Mouse (Mus musculus) liver, adult (tissue): ENCODE data around the gene Snapc4.

Experiments used
- GATA4 ChIP-seq: IDR thresholded peaks from 2 replicates; pipeline ENCODE4 v1.6.1; 2014; ENCODE audit warnings: mild to moderate bottlenecking, low read length; ENCODE audit not compliant: insufficient replicate concordance

The Snapc4 gene

DNA sequence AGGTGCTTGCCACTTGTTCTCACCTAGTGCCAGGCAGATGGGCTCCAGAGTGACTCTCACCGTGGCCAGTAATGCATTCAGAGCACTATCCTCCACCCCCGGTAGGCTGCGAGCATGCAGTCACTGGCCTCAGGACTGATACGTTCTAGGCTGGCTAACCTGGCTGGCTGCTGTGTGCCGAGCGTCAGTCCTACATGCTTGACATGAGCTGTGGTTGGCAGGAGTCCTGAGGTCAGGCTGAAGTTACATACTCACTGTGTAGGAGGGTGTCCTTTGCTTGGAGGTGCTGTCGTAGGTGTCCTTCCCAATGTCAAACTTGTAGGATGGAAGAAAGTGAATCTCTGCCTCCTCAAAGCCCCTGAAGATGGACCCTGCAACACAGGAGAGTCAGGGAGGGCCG is 18.5 kb upstream of the Snapc4 start:
- no peak for TF ChIP-seq GATA4

DNA sequence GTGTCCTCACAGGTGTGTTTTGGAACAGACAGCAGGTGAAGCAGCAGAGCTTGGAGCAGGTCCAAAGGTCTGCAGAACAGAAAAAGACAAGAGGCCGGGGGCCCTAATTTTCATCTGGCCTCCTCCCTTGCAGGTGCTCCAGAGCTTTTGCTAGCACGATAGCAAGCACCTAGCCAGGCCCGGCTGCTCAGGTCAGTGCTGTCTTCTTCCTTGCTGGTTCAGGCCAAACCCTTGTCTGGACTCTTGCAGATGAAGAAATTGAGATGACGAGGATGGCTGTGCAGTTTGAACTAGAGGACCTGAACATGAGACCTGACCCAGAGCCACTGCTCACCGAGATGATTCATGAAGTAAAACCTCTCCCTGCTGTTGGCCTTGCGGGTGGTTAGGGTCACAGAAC is 11.2 kb upstream of the Snapc4 start:
- TF ChIP-seq GATA4, result no peak

DNA sequence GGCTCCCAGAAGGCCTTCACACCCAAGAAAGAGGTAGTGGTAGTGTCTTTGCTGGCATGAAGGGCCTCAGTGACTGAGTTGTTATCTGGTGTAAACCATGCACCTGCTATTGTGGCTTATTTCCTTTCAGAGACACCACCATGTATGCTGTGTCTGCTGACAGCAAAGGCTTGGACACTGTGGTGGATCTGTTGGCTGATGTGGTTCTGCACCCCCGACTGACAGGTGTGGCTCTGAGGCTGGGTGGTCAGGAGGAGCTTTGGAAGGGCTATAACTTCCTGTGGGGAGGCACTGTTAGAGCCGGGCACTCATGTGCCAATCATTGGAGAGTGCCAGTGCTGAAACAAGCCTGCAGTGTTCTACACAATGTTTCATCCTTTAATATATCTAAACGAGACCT is 10.5 kb upstream of the Snapc4 start:
- no peak for TF ChIP-seq GATA4

DNA sequence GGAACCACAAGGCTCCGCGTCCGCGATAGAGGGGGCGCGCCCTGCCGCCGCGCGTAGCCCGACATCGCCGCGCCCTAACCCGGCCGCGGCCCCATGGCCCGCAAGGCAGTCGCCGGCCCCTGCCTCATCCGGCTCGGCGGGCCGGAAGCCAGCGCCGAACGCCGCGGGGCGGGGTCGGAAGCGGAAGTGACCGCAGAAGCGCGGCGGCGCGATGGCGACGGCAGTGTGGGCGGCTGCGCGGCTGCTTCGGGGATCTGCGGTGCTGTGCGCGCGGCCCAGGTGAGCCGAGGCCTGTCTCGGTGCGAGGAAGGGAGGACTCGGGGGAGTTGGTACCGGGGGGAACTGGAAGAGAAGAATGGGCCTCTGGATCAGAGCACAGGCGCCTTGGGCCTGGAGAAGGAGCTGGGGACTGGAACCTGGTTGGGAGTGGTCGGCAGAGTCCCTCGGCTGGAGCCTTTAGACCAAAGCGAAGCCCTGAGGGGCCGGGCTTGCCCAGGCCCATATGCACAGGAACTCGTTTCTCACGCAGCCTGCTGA is 8.8 kb upstream of the Snapc4 start, which contains the start of the genes Entr1 and Pmpca:
Gene Entr1, minus strand, starts transcription at position 163 of the 537 bp plus-strand sequence.
Gene Pmpca, plus strand, starts transcription at position 186 of the 537 bp plus-strand sequence.
- peak; percentile 17; the same call in 1 of the 2 replicates for TF ChIP-seq GATA4

GRCm38 (mm10) chr2:26388682-26389153 is 8.3 kb upstream of the Snapc4 start:
- no peak for TF ChIP-seq GATA4

DNA sequence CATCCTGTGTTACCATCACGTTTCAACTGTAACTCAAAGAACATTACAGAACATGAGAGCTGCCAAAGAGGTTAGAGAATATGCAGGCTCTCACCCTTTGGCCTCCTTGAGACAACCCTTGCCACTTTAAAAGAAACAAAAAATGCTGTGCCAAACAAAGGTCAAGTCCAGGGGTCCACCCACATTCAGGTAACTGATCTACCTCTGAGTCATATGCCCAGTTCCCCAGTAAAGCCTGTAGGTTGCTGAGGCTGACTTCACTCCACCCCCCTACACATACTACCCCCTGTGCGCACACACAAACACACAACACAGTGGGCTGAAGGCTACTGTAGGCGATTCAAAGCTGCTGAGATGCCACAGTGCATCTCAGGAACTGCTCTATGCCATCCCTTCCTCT is 7.3 kb upstream of the Snapc4 start:
- no peak for TF ChIP-seq GATA4

DNA sequence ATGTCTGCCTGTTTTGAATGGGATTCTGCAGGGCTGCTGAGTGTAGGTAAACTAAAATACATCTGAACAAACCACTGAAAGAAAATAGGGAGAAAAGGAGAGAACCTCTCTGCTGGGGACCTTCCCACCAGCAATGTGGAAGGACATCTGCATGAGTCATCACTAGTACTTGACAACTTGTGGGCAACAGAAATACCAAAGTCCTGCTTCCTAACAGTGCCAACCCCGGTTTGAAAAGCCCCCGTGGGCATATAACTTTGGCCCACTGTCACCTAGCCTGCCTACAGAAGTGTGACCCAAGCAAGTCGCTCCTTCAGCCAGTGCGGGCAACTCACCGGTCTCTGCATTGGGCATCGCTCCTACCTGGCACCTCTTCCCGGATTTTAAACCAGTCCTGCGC is 8.1 kb downstream of the Snapc4 start:
- no peak for TF ChIP-seq GATA4

DNA sequence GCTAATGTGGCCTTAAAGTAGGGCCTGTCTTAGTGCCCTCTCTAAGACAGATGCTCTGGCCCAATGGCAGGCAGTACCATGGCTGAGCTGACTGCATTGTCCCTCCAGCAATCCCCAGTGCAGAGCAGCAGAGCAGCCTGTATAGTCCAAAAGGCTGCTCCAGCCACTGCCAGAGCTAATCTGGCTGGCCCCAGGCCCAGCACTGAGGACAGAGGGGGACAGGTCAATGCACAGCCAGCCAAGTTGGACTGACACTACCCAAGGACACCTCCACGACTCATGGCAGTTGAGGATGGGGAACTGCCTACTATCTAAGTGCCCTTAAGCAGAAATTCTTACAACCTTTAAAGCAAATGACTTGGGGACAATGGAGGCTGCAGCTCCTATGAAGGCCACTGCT is 11.9 kb downstream of the Snapc4 start:
- no peak for TF ChIP-seq GATA4

- no peak for TF ChIP-seq GATA4
These were observed 12.5 kb downstream of the Snapc4 start for GRCm38 (mm10) chr2:26367911-26368310.

- no peak for TF ChIP-seq GATA4
These were observed 15.6 kb downstream of the Snapc4 start for GRCm38 (mm10) chr2:26364738-26365465.

DNA sequence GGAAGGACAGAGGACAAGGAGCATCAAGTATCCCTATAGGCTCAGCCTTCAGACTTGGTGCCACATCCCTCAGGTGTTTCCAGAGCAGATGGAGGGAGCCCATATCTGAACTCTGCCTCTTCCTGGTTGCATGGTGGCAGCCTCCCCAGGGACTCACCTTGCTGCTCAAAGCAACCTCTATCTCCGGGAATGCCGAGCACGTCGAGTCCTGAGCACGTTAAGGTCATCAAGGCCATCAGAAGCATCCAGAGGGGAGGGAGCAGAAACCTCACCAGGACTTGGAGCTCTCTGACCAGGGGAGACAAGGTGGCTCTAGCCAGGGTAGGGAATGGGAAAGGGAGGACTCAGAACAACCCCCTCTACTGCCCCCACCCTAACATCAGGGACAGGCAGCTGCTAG is 17.0 kb downstream of the Snapc4 start:
- no peak for TF ChIP-seq GATA4

DNA sequence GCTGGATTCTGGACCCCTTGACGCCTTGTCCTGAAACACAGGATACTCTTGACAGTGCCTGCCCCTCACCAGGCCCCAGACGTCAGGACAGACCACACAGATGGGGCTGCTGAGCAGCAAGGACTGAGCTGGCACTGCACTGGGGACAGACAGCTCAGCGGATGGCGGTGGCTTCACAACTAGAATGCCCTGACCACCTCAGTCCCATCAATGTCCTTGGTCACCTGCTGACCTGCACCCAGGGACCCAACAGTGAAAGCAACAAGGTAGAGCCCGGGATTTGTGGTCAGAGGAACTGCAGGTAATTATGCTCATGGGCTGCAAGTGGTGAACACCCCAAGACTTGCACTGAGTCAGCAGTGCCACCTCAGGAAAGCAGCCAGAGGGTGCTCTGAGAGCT is 17.5 kb downstream of the Snapc4 start:
- TF ChIP-seq GATA4, result no peak

DNA sequence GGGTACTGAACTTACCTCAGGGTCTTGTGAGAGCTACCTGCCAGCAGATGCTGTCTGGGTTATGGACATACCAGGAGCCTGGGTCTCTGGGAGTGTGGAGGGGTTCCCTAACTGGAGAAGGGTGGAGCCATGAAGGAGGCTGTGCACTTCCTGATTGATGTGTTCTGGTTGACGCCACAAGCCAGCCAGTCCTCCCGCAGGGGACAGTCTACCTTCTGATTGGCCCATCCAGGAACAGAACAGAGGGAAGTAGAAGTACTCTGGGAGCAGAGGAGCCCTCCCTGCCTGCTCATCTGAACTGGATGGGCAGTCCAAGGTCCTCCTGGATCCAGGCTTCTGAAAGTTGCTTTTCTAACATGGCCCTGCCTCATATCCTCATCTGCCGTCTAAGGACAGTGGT is 19.7 kb downstream of the Snapc4 start, which contains the start of gene Card9:
Gene Card9, minus strand, starts transcription at position 147 of the 400 bp plus-strand sequence.
- TF ChIP-seq GATA4, result no peak

DNA sequence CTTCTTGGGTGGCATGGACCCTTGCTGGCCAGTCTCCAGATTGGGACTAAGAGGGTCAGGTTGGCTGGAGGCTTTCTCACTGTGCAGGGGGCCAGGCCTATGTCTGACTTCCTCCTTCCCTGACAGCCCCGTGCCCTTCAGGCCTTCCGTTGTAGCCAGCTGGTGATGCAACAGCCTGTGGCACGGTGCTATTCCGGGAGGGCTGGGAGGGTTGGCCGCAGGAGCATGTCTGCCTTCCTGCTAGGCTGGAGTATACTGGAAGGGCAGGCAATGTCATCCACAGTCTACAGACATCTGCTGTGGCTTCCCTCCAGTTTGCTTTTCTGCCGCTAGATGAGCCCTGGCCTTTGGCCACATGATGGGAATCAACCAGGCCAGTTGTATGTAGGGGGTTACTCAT is 20.5 kb downstream of the Snapc4 start:
- TF ChIP-seq GATA4, result no peak

DNA sequence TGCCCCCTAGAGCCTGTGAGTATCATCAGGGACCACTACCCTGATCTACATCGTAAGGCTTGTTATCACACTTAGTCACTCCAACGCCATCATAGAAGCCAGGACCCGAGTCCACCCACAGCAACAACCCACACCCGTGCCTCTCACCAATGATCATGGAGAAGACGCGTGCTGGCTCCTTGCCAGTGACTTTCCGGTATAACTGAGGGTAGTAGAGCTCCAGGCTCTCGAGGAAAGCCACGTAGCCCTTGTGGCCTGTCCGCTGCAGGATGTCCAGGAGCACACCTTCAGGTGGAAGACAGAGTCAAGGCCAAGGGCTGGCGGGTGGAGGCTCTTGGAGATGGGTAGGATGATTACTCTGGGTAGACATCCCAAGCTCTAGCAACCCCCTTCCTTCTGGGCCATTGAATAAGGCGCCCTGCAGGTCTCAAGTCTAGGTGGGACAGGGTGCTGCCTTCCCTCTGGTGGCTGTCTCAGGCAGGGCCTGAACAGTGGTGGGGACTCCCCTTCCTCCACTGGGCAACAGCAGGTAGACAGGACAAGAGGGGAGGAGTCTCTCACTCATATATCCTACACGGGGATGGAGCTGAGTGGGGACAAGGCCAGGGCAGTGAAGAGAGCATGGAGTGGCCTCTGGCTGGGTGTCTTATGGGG is 21.7 kb downstream of the Snapc4 start:
- no peak for TF ChIP-seq GATA4

GRCm38 (mm10) chr2:26357484-26357883 is 23.0 kb downstream of the Snapc4 start:
- no peak for TF ChIP-seq GATA4

- TF ChIP-seq GATA4, result no peak
These were observed 23.8 kb downstream of the Snapc4 start for GRCm38 (mm10) chr2:26356678-26357077.

- TF ChIP-seq GATA4, result no peak
These were observed 24.2 kb downstream of the Snapc4 start for GRCm38 (mm10) chr2:26356231-26356630.
